Mouse (Mus musculus) stomach, embryonic 15.5 days (tissue): ENCODE data around the gene Lpar2. TPM values are rescaled to one million over a fixed set of nuclear protein-coding genes. Genes with fewer than 3 reads are reported as not detected.

Experiments
- ATAC-seq: fragments of 200-750 bp; cut with Nextera tagmentation; 2 replicates; pipeline ENCODE4 v1.8.0; 2017; ENCODE audit warnings: low read depth, moderate number of reproducible peaks, moderate TSS enrichment; ENCODE audit not compliant: insufficient read depth, low FRiP score
- H3K27ac ChIP-seq: fragments of 300-500 bp; sonication (generic); 2 replicates; pipeline ENCODE4 v1.5.1; 2015; ENCODE audit warnings: mild to moderate bottlenecking, inconsistent platforms
- H3K27me3 ChIP-seq: fragments of 300-500 bp; sonication (generic); replicated peaks from 2 replicates; pipeline ENCODE4 v1.6.1; 2015; ENCODE audit warnings: inconsistent platforms
- H3K36me3 ChIP-seq: fragments of 300-500 bp; sonication (generic); 2 replicates; pipeline ENCODE4 v1.6.1; 2015; ENCODE audit warnings: inconsistent platforms
- H3K4me1 ChIP-seq: fragments of 300-500 bp; sonication (generic); 2 replicates; pipeline ENCODE4 v1.6.1; 2015; ENCODE audit warnings: inconsistent platforms
- H3K4me2 ChIP-seq: fragments of 300-500 bp; sonication (generic); 2 replicates; pipeline ENCODE4 v1.6.1; 2015; ENCODE audit warnings: mild to moderate bottlenecking, inconsistent platforms
- H3K4me3 ChIP-seq: fragments of 300-500 bp; sonication (generic); replicated peaks from 2 replicates; pipeline ENCODE4 v1.5.1; 2015; ENCODE audit warnings: inconsistent platforms
- H3K9ac ChIP-seq: fragments of 300-500 bp; sonication (generic); 2 replicates; pipeline ENCODE4 v1.6.1; 2015; ENCODE audit warnings: inconsistent platforms
- H3K9me3 ChIP-seq: fragments of 300-500 bp; sonication (generic); 2 replicates; pipeline ENCODE4 v1.6.1; 2016; ENCODE audit warnings: inconsistent platforms
- WGBS: fragments of 180-500 bp; shearing (Covaris S2); methylation state at CpG from one replicate; pipeline ENCODE4 v1.1.7; 2015; 5-methylcytosine and 5-hydroxymethylcytosine counted together
- polyA plus RNA-seq: library from polyadenylated mRNA; unstranded; fragments of >200 nt; fragmentation: Nextera tagmentation; extraction: Ambion mirVana; gene quantifications from 2 replicates; pipeline ENCODE4 v1.2.1, GENCODE M21; 2015

Lpar2 gene
- polyA plus RNA-seq, 1 experiment from 2014 or later: 0.50 TPM

DNA sequence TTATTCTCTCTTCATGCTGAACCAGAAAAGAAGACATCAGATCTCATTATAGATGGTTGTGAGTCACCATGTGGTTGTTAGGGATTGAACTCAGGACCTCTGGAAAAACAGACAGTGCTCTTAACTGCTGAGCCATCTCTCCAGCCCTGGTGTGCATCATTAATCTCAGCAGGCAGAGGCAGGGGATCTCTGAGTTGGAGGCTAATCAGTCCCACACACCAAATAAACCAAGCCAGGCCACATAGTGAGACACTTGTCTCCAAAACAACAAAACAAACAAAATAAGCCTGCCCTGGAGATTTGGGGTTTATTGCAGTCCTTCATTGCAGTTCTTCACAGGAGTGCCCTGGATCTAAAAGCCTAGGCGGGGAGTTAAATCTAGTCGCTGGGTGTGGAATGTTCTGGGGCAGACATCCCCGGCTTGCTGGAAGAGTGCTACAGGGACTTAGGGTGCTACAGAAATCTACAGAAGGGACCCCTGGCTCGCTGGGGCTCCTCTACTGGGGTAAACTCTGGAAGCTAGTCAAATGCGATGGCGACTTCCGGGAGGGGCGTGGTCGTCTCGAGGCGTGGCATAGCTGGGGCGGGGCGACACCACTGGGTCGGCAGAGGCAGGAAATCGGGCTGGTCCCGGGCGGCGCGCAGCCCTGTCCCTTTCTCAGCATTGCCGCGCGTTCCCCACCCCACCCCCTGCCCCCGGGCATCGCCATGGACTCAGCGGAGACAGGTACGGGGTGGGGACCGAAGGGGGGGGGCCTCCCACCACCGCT is 13.9 kb upstream of the Lpar2 start, which contains the start of gene Gmip:
TSS of gene Gmip (plus strand) at position 586 of the 770 bp plus-strand sequence.
- Histone ChIP-seq H3K4me1 (peaks cover 7% of the 10 kb centered on the region; the same call in 1 of the 2 replicates), H3K4me2 (peak within 1 kb of the TSS; percentile 83), H3K27ac (peak within 1 kb of the TSS; percentile 36), H3K4me3 (peak within 1 kb of the TSS; percentile 56), H3K36me3 (peaks cover 39% of the 10 kb centered on the region), H3K9me3 (no peaks in the 10 kb centered on the region), H3K27me3 (no peaks in the 10 kb centered on the region), H3K9ac (peak within 1 kb of the TSS; percentile 24)
- peak; percentile 79; the same call in 1 of the 2 replicates for ATAC-seq
- WGBS: 8% methylated on average over 18 of the region's 28 CpGs

DNA sequence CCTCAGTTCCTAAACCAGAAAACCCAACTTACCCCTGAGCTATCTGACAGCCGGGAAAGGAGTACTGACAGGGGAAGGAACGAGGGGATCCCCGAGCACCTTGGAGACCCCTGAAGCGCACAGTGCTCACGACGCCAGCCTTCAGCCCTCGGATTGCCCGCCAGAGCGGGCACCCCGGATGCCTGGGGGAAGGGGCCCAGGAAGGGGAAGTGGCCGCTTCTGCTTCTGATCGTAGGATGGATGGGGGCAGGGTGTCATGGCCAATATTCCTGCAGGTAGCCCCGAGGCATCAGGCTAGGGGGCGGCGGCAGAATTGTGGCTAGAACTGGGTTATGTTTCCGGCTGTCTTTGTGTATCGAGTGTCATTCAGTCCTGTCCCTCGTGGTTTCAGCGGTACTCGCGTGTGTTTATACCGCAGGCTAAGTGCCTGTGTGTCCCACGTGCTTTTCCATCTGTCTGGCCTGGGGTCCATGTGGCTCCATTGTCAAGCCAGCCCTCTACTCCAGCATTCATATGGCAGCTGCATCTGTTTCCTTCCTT is 13.3 kb upstream of the Lpar2 start:
- Histone ChIP-seq H3K27me3 (no peaks in the 10 kb centered on the region), H3K4me2 (peak overlapping the region; percentile 83), H3K4me1 (peaks cover 7% of the 10 kb centered on the region; the same call in 1 of the 2 replicates), H3K9me3 (no peaks in the 10 kb centered on the region), H3K9ac (peak overlapping the region; percentile 24), H3K27ac (no peak overlapping the region), H3K36me3 (peaks cover 38% of the 10 kb centered on the region), H3K4me3 (peak overlapping the region; percentile 56)
- peak; percentile 27; the same call in 1 of the 2 replicates for ATAC-seq
- WGBS: 2% methylated on average over 23 of the region's 23 CpGs

DNA sequence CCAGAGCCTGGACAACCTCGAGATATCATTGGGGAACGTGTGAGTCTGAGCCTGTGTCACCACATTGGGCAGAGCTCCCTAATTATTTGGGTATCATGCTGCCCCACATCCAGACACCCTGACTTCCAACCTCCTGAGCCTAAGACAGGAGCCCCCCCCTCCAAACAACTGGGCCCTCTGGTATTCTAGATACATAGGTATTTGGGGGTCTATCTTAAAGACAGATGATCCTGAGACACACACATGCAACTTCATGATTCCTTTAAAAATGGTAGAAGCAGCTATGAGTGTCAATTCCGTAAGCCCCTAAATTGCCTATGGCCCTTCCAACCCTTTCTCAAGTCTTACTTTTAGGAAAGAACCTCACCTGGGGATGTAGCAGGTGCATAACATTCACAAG is 12.4 kb upstream of the Lpar2 start:
- peaks cover 7% of the 10 kb centered on the region; the same call in 1 of the 2 replicates for H3K4me1 ChIP-seq
- H3K27me3 ChIP-seq: no peaks in the 10 kb centered on the region
- H3K36me3 ChIP-seq: peaks cover 41% of the 10 kb centered on the region
- no peak overlapping the region for H3K9ac ChIP-seq
- ATAC-seq: no peak
- no peaks in the 10 kb centered on the region for H3K9me3 ChIP-seq
- H3K4me3 ChIP-seq: no peak overlapping the region
- H3K27ac ChIP-seq: no peak overlapping the region
- WGBS: 55% methylated on average over 3 of the region's 3 CpGs
- H3K4me2 ChIP-seq: no peak overlapping the region; the same call in 1 of the 2 replicates

DNA sequence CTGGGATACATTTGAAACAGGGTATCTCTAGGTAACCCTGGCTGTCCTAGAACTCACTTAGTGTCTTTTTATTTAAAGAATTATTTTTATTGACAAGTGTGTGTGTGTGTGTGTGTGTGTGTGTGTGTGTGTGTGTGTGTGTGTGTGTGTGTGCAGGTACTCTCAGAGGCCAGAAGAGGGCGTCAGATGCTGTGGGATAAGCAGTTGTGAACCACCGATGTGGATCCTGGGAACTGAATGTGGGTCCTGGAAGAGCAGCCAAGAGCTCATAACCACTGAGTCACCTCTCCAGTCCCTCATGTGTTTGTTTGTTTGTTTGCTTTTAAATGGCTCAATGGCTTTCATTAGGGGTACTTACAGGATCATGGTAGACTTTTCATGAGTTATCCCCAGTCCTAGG is 7.3 kb upstream of the Lpar2 start:
- H3K27ac ChIP-seq: no peak overlapping the region
- no peaks in the 10 kb centered on the region for H3K27me3 ChIP-seq
- H3K4me3 ChIP-seq: no peak overlapping the region
- no peak overlapping the region for H3K4me2 ChIP-seq
- no peaks in the 10 kb centered on the region for H3K9me3 ChIP-seq
- WGBS: 89% methylated on average over 2 of the region's 2 CpGs
- no peaks in the 10 kb centered on the region for H3K4me1 ChIP-seq
- H3K9ac ChIP-seq: no peak overlapping the region
- ATAC-seq: no peak
- H3K36me3 ChIP-seq: peaks cover 19% of the 10 kb centered on the region

DNA sequence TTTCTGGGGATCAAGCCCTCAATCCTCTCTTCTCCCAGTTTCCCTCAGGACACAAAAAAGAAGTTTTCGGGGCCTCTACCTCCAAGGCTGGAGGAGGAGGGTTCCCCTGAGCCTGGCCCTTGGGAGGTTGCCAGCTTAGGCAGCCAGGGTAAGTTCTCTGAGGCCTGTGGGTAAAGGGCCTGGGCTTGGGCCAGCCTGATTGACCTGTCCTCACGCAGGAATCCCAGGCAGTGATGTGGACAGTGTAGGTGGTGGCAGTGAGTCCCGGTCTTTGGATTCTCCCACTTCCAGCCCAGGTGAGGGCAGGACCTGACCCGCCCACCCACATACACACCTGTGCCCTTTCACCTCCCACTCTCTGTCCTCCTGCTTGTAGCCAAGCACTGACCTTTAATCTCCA is 6.8 kb upstream of the Lpar2 start:
- Histone ChIP-seq H3K27me3 (no peaks in the 10 kb centered on the region), H3K9me3 (no peaks in the 10 kb centered on the region), H3K27ac (no peak overlapping the region), H3K4me1 (no peaks in the 10 kb centered on the region), H3K4me2 (no peak overlapping the region), H3K36me3 (peaks cover 19% of the 10 kb centered on the region), H3K9ac (no peak overlapping the region), H3K4me3 (no peak overlapping the region)
- 94% methylated on average over 4 of the region's 4 CpGs for WGBS
- no peak for ATAC-seq

DNA sequence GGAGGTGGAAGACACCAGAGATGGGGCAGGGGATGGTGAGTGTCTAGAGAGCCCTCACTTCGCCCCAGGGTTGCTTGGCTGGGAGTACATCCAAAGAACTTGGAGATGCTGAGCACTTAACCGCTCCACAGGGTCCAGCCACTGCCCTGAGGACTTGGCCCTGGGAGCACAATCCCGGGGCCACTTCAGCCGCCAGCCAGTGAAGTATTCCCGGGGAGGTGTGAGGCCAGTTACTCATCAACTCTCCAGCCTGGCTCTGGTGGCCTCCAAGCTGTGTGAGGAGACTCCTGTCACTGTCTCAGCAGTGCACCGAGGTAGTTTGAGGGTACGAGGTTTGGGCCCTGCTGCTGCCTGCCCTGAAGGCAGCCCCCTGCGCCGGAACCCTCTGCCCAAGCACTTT is 1.8 kb upstream of the Lpar2 start:
- Histone ChIP-seq H3K27me3 (no peaks in the 10 kb centered on the region), H3K4me2 (no peak overlapping the region), H3K36me3 (peaks cover 7% of the 10 kb centered on the region; the same call in 1 of the 2 replicates), H3K27ac (no peak overlapping the region), H3K9me3 (no peaks in the 10 kb centered on the region), H3K4me1 (peaks cover 7% of the 10 kb centered on the region; the same call in 1 of the 2 replicates), H3K9ac (no peak overlapping the region), H3K4me3 (no peak overlapping the region)
- 75% methylated on average over 9 of the region's 9 CpGs for WGBS
- no peak for ATAC-seq

DNA sequence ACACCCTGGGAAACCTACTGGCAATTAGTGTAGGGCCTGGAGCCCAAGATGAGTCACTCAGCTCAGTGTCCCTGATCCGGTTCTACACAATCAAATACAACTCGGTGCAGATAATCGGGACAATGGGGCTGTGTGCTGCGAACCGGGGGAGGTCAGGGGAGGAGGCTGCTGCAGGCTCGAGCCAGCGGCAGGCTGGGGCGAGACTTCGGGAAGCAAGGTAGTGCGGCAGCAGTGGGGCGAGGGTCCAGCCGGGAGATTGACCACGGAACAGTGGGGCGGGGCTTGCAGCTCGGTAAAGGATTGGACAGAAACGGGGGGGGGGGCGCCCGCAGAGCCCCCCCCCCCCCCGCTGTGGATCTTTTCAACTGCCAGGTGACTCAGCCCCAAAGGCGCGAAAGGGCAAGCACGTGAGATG is 251 bp upstream of the Lpar2 start:
- Histone ChIP-seq H3K4me1 (peaks cover 7% of the 10 kb centered on the region; the same call in 1 of the 2 replicates), H3K4me3 (peak overlapping the region; percentile 60), H3K27ac (peak overlapping the region; percentile 65; the same call in 1 of the 2 replicates), H3K36me3 (peaks cover 7% of the 10 kb centered on the region; the same call in 1 of the 2 replicates), H3K9ac (peak overlapping the region; percentile 41), H3K27me3 (no peaks in the 10 kb centered on the region), H3K4me2 (peak overlapping the region; percentile 87), H3K9me3 (no peaks in the 10 kb centered on the region)
- WGBS: under 1% methylated on average over 14 of the region's 22 CpGs
- ATAC-seq: peak; percentile 36

DNA sequence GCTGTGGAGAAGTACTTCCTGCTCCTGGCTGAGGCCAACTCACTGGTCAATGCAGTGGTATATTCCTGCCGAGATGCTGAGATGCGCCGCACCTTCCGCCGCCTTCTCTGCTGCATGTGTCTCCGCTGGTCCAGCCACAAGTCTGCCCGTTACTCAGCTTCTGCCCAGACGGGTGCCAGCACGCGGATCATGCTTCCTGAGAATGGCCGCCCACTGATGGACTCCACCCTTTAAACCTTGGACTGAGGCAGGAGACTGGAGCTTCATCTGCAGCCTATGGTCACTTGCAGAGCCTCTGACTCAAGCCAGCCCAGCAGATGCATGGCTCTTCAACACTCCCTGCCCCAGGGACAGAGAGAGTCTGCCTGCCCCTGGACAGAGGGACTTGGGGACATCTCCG is 4.1 kb downstream of the Lpar2 start:
- 94% methylated on average over 12 of the region's 12 CpGs for WGBS
- no peak overlapping the region for H3K9ac ChIP-seq

DNA sequence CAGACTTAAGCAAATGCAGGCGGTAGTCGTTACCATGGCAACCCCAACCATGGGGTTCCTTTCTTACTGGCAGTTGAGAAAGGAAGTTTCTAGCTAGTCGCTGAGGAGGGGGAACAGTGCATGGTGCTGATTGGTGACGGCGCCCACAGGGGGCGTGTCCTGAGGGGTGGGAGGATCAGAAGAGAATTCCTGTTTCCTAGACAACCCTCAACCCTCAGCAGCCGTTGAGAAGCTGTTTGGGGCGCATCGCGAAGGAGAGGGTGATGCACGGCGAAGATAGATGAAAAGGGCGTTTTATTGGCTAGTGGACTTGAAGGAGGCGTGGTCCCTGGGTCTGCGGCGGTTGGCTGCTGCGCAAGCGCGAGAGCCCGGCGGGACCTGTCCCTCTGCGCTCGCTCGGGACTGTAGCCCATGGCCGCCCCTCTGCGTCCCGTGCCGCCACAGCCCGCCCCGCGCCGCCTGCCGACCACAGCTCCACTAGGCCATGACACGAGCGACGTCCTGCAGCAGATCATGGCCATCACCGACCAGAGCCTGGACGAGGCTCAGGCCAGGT is 10.1 kb downstream of the Lpar2 start, which contains the start of gene Pbx4:
TSS of gene Pbx4 (plus strand) at position 194 of the 556 bp plus-strand sequence.
- no peaks in the 10 kb centered on the region for H3K9me3 ChIP-seq
- H3K4me2 ChIP-seq: peak within 1 kb of the TSS; percentile 91
- ATAC-seq: peak; percentile 91
- H3K27ac ChIP-seq: no peak within 1 kb of the TSS; the same call in 1 of the 2 replicates
- H3K27me3 ChIP-seq: no peaks in the 10 kb centered on the region
- peaks cover 8% of the 10 kb centered on the region for H3K4me1 ChIP-seq
- no peaks in the 10 kb centered on the region for H3K36me3 ChIP-seq
- WGBS: under 1% methylated on average over 38 of the region's 38 CpGs
- H3K9ac ChIP-seq: peak within 1 kb of the TSS; percentile 11; the same call in 1 of the 2 replicates
- peak within 1 kb of the TSS; percentile 45 for H3K4me3 ChIP-seq

More for the DNA sequence above, 4.1 kb downstream of the Lpar2 start:
- Histone ChIP-seq H3K27me3 (no peaks in the 10 kb centered on the region), H3K4me2 (no peak overlapping the region), H3K27ac (no peak overlapping the region), H3K36me3 (no peaks in the 10 kb centered on the region), H3K9me3 (no peaks in the 10 kb centered on the region), H3K4me3 (no peak overlapping the region), H3K4me1 (peaks cover 7% of the 10 kb centered on the region; the same call in 1 of the 2 replicates)
- ATAC-seq: no peak

DNA sequence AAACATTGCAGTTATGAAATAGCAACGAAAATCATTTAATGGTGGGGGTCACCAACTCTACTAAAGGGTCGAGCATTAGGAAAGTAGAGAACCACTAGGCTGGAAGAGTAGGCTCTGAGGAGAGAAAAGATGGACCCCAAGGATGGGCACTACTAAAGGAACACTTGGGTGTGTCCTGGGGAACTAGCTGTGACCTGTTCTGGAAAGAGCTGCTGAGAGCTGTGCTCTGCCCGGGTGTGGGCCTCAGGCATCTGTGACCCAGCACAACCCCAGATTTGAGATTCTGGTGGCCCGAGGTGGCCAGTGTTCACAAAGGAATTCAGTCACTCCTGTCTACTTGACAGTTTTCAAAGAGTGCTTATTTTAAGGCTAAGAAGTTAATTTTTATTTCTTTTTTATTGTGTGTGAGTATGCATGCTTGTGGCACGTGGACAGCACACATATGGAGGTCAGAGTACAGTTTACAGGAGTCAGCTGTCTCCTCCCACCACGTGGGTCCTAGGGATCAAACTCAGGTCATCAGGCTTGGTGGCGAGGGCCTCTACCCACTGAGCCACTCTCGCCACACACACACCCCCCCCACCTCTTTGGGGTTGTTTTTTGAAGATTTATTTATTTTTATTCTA is 14.9 kb downstream of the Lpar2 start:
- no peaks in the 10 kb centered on the region for H3K36me3 ChIP-seq
- no peak overlapping the region for H3K27ac ChIP-seq
- 62% methylated on average over 8 of the region's 8 CpGs for WGBS
- ATAC-seq: no peak
- H3K4me2 ChIP-seq: no peak overlapping the region
- H3K4me1 ChIP-seq: peaks cover 5% of the 10 kb centered on the region
- no peaks in the 10 kb centered on the region for H3K9me3 ChIP-seq
- no peak overlapping the region for H3K9ac ChIP-seq
- no peak overlapping the region for H3K4me3 ChIP-seq
- H3K27me3 ChIP-seq: no peaks in the 10 kb centered on the region

DNA sequence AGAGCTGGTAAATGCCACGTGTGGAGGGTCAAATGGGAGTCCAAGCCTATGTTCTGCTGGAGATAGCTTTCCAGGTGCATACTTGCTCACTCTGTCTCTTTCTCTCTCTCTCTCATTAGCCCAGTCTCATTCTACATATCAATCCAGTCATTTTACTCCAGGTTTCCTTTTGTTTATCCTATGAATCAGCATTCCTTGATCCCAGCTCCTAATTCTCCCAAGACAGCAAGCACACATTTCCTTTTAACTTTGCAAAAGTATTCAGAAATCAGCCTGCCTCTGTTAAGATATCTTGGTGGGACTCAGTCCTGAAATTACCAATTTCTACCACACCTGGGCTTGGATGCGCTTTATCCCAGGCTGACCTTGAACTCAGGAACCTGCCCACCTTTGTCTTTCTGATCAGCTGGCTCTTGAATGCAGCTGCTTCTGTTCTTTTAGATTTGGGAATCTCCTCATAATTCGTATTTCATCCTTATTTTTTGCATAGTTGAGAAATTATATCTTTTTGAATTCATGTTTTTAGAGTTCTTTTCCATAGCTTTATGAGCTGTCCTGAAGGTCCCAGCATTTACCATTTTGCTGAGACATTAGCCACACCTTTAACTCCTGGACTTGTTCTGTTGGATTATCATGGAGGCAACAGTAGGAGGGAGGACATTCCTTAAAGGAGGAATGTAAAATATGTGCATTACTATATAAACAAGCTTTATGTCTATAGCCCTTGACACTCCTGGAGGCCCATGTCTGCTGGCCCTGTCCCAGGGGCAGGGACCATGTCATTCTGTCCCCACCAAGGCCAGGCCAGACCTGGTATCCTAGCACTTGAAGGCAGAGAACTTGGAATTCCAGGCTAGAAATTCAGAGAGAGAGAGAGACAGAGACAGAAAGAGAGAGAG is 25.2 kb downstream of the Lpar2 start:
- Histone ChIP-seq H3K36me3 (no peaks in the 10 kb centered on the region), H3K27me3 (no peaks in the 10 kb centered on the region), H3K27ac (no peak overlapping the region), H3K9me3 (no peaks in the 10 kb centered on the region), H3K4me3 (no peak overlapping the region), H3K9ac (no peak overlapping the region), H3K4me2 (no peak overlapping the region), H3K4me1 (no peaks in the 10 kb centered on the region)
- no peak for ATAC-seq
- WGBS: 65% methylated on average over 3 of the region's 3 CpGs
